Mouse (Mus musculus): Measurements from ENCODE around the gene Fbll1. TPM values are rescaled to one million over a fixed set of nuclear protein-coding genes. Genes with fewer than 3 reads are reported as not detected.
"Not testable (repeated sequence)": the region's sequence is repeated elsewhere in the genome, so short reads cannot be mapped to it uniquely, and the experiment has no call there.

Gene Fbll1
- polyA plus RNA-seq, 1 experiment from 2014 or later, result 6.3 TPM

DNA sequence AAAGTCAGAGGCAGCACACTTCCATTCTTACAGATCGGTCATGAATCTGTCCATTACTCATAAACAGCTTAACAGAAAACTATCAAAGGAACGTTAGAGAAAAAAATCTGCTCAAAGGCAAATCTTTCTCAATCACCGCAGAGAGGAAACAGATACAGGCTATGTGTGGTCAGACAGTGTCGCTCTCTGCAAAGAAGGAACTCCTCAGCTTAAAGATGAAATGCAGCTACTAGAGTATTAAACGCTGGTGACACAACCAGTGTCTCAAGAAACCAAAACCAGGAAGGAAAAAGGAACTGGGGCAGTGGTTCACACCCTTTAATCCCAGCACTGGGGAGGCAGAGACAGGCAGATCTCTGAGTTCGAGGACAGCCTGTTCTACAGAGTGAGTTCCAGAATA is 29.0 kb upstream of the Fbll1 start:
- ATAC-seq (ENCODE audit: low FRiP score), result no peak
- peaks cover 4% of the 10 kb centered on the region; the same call in 1 of the 2 replicates for H3K4me1 ChIP-seq
- no peaks in the 10 kb centered on the region for H3K9me3 ChIP-seq
- H3K4me2 ChIP-seq, result no peak overlapping the region
- WGBS, result 93% methylated on average over 6 of the region's 6 CpGs
- H3K27ac ChIP-seq, result no peak overlapping the region
- H3K27me3 ChIP-seq, result no peaks in the 10 kb centered on the region
- H3K36me3 ChIP-seq (replicated peaks), result peaks cover 88% of the 10 kb centered on the region
- H3K4me3 ChIP-seq (replicated peaks), result no peak overlapping the region
- no peak overlapping the region for H3K9ac ChIP-seq

DNA sequence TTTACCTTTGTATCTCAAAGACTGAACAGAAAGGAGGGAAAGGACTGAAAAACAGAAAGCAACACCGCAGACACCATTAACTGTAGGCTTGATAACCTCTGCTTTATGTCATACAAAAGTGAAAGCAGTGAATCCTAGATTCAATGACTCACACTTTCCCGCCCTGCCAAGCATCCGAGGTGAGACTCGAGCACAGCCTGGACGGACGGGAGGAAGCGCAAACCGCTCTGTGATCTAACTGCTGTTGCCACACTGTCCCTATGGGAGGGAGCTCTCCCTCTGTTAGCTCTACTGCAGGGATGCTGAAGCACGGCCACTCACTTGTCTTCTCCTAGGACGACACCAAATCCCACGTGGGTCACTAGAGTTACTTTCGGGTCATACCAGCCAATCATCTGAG is 17.6 kb upstream of the Fbll1 start:
- H3K4me2 ChIP-seq, result no peak overlapping the region
- no peaks in the 10 kb centered on the region for H3K27me3 ChIP-seq
- no peak for ATAC-seq (ENCODE audit: low FRiP score)
- H3K36me3 ChIP-seq (replicated peaks), result peaks cover 94% of the 10 kb centered on the region
- H3K9me3 ChIP-seq, result no peaks in the 10 kb centered on the region
- H3K27ac ChIP-seq, result no peak overlapping the region
- H3K9ac ChIP-seq, result no peak overlapping the region
- no peaks in the 10 kb centered on the region for H3K4me1 ChIP-seq
- WGBS, result 89% methylated on average over 12 of the region's 12 CpGs
- no peak overlapping the region for H3K4me3 ChIP-seq (replicated peaks)

DNA sequence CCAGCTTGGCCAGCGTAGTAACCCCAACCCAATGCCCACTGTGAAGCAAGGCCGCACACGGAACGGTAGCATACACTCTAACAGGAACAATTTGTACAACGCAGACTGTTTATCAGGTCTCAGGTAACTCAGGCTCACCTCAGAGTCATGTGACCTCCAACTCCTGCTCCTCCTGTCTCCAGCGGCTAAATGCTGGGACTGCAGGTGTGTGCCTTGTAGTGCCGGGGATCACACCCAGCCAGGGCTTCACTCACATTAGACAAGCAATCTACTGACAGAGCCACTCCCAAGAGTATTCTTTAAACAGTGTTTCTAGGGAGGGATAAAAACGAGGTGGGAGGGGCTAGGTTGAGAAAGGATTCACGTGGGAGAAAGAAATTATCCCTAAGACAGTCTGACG is 12.8 kb upstream of the Fbll1 start:
- Histone ChIP-seq H3K4me3 (replicated peaks) (no peak overlapping the region), H3K9ac (no peak overlapping the region), H3K9me3 (no peaks in the 10 kb centered on the region), H3K27ac (no peak overlapping the region), H3K27me3 (no peaks in the 10 kb centered on the region), H3K4me2 (no peak overlapping the region), H3K4me1 (no peaks in the 10 kb centered on the region), H3K36me3 (replicated peaks) (peaks cover 99% of the 10 kb centered on the region)
- WGBS, result 84% methylated on average over 10 of the region's 10 CpGs
- no peak for ATAC-seq (ENCODE audit: low FRiP score)

DNA sequence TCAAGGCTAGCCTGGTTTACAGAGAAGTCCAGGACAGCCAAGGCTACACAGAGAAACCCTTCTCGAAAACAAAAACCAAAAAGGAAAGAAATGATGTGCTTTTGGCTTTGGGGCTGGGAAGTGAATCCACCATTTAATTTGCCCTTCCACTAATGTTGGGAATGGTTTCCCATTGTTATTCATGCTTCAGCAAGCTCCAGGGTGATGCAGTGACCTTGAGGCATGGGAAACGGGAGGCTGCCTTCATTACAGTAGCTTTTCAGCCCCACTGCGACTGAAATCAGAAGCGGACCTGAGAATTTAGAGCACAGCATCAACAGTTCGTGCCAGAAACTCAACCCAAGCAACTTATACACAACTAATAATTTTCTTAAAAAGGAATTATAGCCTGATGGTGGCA is 2.6 kb upstream of the Fbll1 start:
- Histone ChIP-seq H3K9ac (no peak overlapping the region), H3K36me3 (replicated peaks) (peaks cover under 1% of the 10 kb centered on the region; the same call in 1 of the 2 replicates), H3K4me2 (no peak overlapping the region), H3K4me3 (replicated peaks) (no peak overlapping the region), H3K27me3 (peaks cover 39% of the 10 kb centered on the region), H3K4me1 (peaks cover 19% of the 10 kb centered on the region), H3K9me3 (no peaks in the 10 kb centered on the region), H3K27ac (no peak overlapping the region)
- ATAC-seq (ENCODE audit: low FRiP score), result no peak
- 82% methylated on average over 5 of the region's 5 CpGs for WGBS

DNA sequence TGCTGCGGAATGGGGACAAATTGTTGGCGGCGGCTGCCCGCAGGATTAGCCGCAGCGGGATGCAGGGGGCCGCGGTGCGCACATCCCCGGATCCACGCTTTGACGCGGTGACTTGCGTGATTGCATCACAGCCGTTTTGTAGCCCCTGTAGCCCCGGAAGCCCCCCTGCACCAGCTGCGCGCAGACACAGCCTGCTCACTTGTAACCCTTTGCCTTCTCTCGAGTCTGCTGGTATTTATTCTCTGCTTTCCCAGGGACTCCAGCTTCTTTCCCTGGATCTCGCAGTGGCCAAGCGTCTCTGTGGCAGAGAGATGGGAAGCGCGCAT is 226 bp downstream of the Fbll1 start:
- H3K9ac ChIP-seq, result peak overlapping the region; percentile 66
- ATAC-seq (ENCODE audit: low FRiP score), result peak; percentile 92
- WGBS, result 2% methylated on average over 23 of the region's 23 CpGs
- H3K9me3 ChIP-seq, result no peaks in the 10 kb centered on the region
- peak overlapping the region; percentile 96 for H3K4me2 ChIP-seq
- no peaks in the 10 kb centered on the region for H3K36me3 ChIP-seq (replicated peaks)
- peaks cover 19% of the 10 kb centered on the region for H3K4me1 ChIP-seq
- peak overlapping the region; percentile 68 for H3K4me3 ChIP-seq (replicated peaks)
- peak overlapping the region; percentile 66; the same call in 1 of the 2 replicates for H3K27ac ChIP-seq
- H3K27me3 ChIP-seq, result peaks cover 52% of the 10 kb centered on the region

DNA sequence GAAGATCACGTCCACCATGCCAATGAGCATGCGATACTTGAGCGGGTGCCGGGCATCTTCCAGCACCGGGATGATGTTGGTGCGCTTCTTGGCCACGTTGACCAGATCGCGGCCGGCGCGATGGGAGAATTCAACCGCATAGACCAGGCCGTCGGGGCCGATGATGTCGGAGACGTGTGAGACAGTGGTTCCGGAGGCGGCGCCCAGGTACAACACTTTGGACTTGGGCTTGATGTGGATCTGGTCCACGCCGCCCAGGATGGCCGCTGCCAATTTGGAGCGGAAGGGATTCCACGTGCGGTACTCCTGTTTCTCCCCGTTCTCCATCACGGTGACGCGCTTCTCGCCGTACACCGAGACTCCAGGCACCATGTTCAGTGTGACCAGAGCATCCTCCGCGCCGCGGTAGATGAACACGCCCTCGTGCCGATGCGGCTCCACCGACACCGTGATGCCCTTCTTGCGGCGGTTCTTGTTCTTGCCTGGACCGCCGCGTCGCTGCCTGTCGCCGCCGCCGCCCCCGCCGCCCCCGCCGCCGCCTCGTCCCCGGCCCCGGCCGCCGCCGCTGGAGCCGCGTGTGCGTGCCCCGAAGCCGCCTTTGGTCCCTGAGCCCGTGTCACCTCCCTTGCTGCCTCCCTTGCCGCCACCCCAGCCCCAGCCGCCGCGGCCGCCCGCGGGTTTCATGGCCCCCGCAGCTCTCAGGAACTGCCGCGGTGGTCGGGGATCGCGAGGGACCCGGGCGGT is 761 bp downstream of the Fbll1 start:
- Histone ChIP-seq H3K36me3 (replicated peaks) (no peaks in the 10 kb centered on the region), H3K9ac (peak overlapping the region; percentile 66), H3K4me2 (peak overlapping the region; percentile 96), H3K9me3 (no peaks in the 10 kb centered on the region), H3K27ac (peak overlapping the region; percentile 66; the same call in 1 of the 2 replicates), H3K4me1 (peaks cover 19% of the 10 kb centered on the region), H3K27me3 (peaks cover 52% of the 10 kb centered on the region), H3K4me3 (replicated peaks) (peak overlapping the region; percentile 68)
- WGBS, result 3% methylated on average over 77 of the region's 86 CpGs
- ATAC-seq (ENCODE audit: low FRiP score), result peak; percentile 72

DNA sequence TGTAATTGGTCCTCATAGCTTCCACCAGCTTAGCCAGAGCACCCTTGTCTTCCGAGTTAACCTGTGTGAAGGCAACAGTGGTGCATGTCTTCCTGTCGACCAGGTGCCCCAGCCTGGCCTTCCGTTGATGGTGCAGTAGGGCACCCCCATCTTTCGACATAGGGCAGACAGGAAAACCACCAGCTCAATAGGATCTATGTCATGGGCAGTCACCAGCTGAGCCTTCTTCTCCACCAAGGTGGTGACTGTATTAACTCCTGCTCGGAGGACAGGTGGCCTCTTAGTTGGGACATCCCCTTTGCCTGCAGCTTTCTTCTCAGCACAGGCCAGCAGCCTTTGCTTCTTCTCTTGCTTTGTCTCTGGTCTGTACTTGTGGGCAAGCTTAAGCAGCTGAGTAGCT is 5.9 kb downstream of the Fbll1 start:
- H3K9me3 ChIP-seq; H3K4me2 ChIP-seq; H3K9ac ChIP-seq; H3K27ac ChIP-seq; ATAC-seq (ENCODE audit: low FRiP score); H3K4me3 ChIP-seq (replicated peaks); H3K4me1 ChIP-seq: not testable (repeated sequence)
- 89% methylated on average over 5 of the region's 5 CpGs for WGBS
- Histone ChIP-seq H3K36me3 (replicated peaks) (peaks cover 21% of the 10 kb centered on the region), H3K27me3 (peaks cover 28% of the 10 kb centered on the region)

DNA sequence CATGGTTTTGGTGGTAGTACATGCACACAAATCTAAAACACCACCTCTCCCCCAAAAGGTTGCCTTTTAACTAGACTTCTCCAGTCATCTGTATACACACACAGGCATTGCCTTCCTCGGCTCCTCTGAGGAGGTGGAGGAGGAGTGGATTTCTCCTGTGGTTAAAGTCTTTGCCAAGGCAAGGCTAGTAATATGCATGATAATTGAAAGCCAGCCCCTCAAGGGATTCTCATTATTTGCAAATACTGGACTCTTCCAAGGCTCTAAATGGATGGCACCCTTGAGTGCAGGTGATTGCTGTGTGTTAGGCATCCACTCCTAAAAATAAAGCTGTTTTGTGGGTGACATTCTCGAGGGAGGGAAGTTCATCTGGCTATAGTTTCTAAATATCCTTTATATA is 10.2 kb downstream of the Fbll1 start:
- no peak overlapping the region for H3K9ac ChIP-seq
- no peak overlapping the region for H3K4me3 ChIP-seq (replicated peaks)
- no peak overlapping the region for H3K27ac ChIP-seq
- no peak overlapping the region for H3K4me2 ChIP-seq
- 67% methylated on average over 2 of the region's 2 CpGs for WGBS
- H3K27me3 ChIP-seq, result no peaks in the 10 kb centered on the region
- H3K4me1 ChIP-seq, result no peaks in the 10 kb centered on the region
- ATAC-seq (ENCODE audit: low FRiP score), result no peak
- H3K36me3 ChIP-seq (replicated peaks), result peaks cover 52% of the 10 kb centered on the region
- H3K9me3 ChIP-seq, result no peaks in the 10 kb centered on the region

DNA sequence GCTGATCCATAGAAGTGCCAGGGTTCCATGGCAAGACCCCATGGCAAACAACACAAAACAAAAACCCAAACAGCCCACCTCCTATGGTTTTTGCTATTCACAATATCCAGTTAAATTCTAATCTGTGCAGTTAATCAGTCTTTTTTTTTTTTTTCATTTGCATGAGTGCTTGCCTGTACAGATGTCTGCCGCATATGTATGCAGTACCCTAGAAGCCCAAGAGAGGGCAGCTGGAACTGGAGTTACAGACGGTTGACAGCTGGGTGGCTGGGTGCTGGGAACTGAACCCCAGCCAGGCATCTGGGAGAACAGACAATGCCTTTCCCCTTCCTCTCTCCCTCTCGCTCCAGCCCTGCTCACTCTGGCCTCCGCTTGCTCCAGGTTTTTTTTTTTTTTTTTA is 14.1 kb downstream of the Fbll1 start:
- no peak overlapping the region for H3K9ac ChIP-seq
- H3K4me1 ChIP-seq, result no peaks in the 10 kb centered on the region
- no peaks in the 10 kb centered on the region for H3K9me3 ChIP-seq
- WGBS, result 93% methylated on average over 4 of the region's 4 CpGs
- ATAC-seq (ENCODE audit: low FRiP score), result no peak
- H3K4me3 ChIP-seq (replicated peaks), result no peak overlapping the region
- H3K27ac ChIP-seq, result no peak overlapping the region
- H3K4me2 ChIP-seq, result no peak overlapping the region
- peaks cover 68% of the 10 kb centered on the region for H3K36me3 ChIP-seq (replicated peaks)
- no peaks in the 10 kb centered on the region for H3K27me3 ChIP-seq

DNA sequence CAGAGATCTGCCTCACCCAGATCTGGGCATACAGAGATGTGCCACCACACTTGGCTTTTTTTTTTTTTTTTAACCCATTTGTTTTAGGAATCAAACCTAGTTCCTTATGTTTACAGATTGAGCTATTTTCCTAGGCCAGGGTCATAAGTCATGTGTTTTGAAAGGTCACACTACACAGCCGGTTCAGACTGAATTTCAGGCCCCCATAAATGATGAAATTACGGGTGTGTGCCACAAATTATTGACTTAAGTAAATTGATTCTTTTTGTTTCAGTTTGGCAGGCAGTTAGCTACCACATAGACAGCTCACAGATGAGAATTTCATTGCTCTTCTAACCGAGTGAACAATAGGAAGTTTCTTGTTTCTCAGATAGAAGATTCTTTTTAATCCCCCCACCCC is 14.7 kb downstream of the Fbll1 start:
- H3K9ac ChIP-seq, result no peak overlapping the region
- no peak for ATAC-seq (ENCODE audit: low FRiP score)
- no peak overlapping the region for H3K27ac ChIP-seq
- no peak overlapping the region for H3K4me2 ChIP-seq
- no peak overlapping the region for H3K4me3 ChIP-seq (replicated peaks)
- no peaks in the 10 kb centered on the region for H3K27me3 ChIP-seq
- H3K4me1 ChIP-seq, result no peaks in the 10 kb centered on the region
- H3K36me3 ChIP-seq (replicated peaks), result peaks cover 68% of the 10 kb centered on the region
- H3K9me3 ChIP-seq, result no peaks in the 10 kb centered on the region
- WGBS, result 92% methylated on average over 3 of the region's 3 CpGs

DNA sequence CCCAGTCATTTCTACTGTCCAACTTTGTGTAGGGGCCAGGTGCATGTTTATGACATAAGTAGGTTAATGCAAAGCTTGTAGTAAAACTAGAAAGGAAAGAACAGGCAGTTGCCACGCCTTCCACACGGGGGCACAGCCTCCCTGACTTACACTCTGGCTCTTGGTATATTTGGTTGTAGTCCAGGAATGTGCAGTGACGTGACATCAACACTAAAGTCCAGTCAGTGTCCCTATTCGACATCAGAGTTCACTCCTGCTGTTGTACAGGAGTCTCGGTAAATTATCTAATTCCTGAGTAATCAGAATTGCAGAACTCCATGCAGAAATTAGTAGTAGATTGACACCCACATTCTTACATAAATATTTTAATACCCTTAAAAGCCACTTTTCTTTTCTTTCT is 15.6 kb downstream of the Fbll1 start:
- Histone ChIP-seq H3K27me3 (no peaks in the 10 kb centered on the region), H3K27ac (no peak overlapping the region), H3K4me2 (no peak overlapping the region), H3K9me3 (no peaks in the 10 kb centered on the region), H3K4me1 (no peaks in the 10 kb centered on the region), H3K9ac (no peak overlapping the region), H3K4me3 (replicated peaks) (no peak overlapping the region), H3K36me3 (replicated peaks) (peaks cover 73% of the 10 kb centered on the region)
- 92% methylated on average over 5 of the region's 5 CpGs for WGBS
- no peak for ATAC-seq (ENCODE audit: low FRiP score)

DNA sequence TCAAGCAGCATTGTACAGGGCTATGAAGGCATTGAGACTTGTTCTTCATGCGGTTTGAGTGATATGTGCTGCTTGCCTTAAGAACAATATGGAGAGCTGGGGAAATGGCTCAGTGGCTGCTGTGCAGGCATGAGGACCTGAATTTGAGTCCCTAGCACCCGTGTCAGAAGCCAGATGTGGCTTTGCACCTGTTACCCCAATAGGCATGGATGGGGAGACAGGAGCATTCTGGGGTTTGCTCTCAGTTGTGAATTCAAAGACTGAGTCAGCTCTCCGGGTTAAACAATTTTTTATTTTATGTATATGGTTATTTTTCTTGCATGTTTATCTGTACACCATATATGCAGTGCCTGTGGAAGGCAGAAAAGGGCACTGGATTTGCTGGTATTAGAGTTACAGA is 16.2 kb downstream of the Fbll1 start:
- no peak overlapping the region for H3K27ac ChIP-seq
- WGBS, result 98% methylated on average over 3 of the region's 3 CpGs

DNA sequence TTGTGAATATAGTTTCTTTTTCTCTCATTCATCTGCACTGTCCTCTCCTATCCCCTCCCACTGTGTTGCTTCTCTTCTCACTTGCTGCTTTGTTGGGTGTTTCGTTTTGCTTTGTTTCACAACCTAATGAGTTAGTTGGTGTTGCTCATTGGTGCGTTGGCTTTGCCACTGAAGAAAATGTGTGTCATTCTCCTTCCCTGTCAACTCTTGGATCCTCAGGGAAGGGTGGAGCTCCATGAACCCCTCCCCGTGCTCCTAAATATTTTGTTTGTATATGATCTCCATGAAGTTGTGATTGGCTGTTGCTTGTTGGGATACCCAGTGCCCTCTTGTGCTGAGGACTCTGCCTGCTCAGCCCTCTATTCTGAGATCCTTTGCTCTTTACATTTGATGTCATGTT is 18.3 kb downstream of the Fbll1 start:
- H3K27me3 ChIP-seq, result no peaks in the 10 kb centered on the region
- H3K4me1 ChIP-seq, result no peaks in the 10 kb centered on the region
- H3K9me3 ChIP-seq, result no peaks in the 10 kb centered on the region
- H3K9ac ChIP-seq, result no peak overlapping the region
- no peak for ATAC-seq (ENCODE audit: low FRiP score)
- H3K4me2 ChIP-seq, result no peak overlapping the region
- no peak overlapping the region for H3K27ac ChIP-seq
- no peak overlapping the region for H3K4me3 ChIP-seq (replicated peaks)
- H3K36me3 ChIP-seq (replicated peaks), result peaks cover 83% of the 10 kb centered on the region
- WGBS, result 82% methylated on average over 3 of the region's 3 CpGs

More for the DNA sequence above, 16.2 kb downstream of the Fbll1 start:
- H3K4me3 ChIP-seq (replicated peaks), result no peak overlapping the region
- H3K9ac ChIP-seq, result no peak overlapping the region
- H3K36me3 ChIP-seq (replicated peaks), result peaks cover 79% of the 10 kb centered on the region
- H3K4me2 ChIP-seq, result no peak overlapping the region
- no peaks in the 10 kb centered on the region for H3K9me3 ChIP-seq
- H3K27me3 ChIP-seq, result no peaks in the 10 kb centered on the region
- H3K4me1 ChIP-seq, result no peaks in the 10 kb centered on the region
- ATAC-seq (ENCODE audit: low FRiP score), result no peak
